Comparison of ENCODE assay signal across 37 mouse cellular contexts in genomic region chr3:138227082-138227481, GRCm38 (mm10). TPM values are rescaled to one million over a fixed set of nuclear protein-coding genes. Genes with fewer than 3 reads are reported as not detected.
"Had no signal": no experiment of that assay in that cellular context is flagged by ENCODE, and none has a peak within 500 bp of the region (broad histone marks: within the 10 kb centered on the region; RNA-seq: fewer than 3 reads in every experiment).

No protein-coding gene starts in this region.

- H3K9ac ChIP-seq: heart, embryonic 13.5 days; heart, embryonic 15.5 days; hindbrain, embryonic 13.5 days; hindbrain, embryonic 15.5 days; kidney, embryonic 15.5 days; limb, embryonic 12.5 days; liver, embryonic 13.5 days had no signal

- H3K4me2 ChIP-seq: heart, embryonic 11.5 days; heart, embryonic 13.5 days; heart, embryonic 15.5 days; hindbrain, embryonic 13.5 days; hindbrain, embryonic 15.5 days; kidney, embryonic 15.5 days; limb, embryonic 12.5 days; liver, embryonic 13.5 days had no signal

- H3K9me3 ChIP-seq: heart, embryonic 13.5 days; heart, embryonic 15.5 days; hindbrain, embryonic 13.5 days; hindbrain, embryonic 15.5 days; kidney, embryonic 15.5 days; limb, embryonic 10.5 days; limb, embryonic 12.5 days; liver, embryonic 13.5 days had no signal

- H3K4me3 ChIP-seq: heart, adult 2 months; heart, embryonic 13.5 days; heart, embryonic 15.5 days; hindbrain, embryonic 13.5 days; hindbrain, embryonic 15.5 days; kidney, embryonic 15.5 days; left cerebral cortex, adult 2 months; limb, embryonic 10.5 days; limb, embryonic 12.5 days; liver, embryonic 13.5 days had no signal

- ATAC-seq: hindbrain, postnatal 0 days; intestine, embryonic 16.5 days had no signal

- H3K36me3 ChIP-seq: heart, embryonic 13.5 days; heart, embryonic 15.5 days; hindbrain, embryonic 13.5 days; hindbrain, embryonic 15.5 days; kidney, embryonic 15.5 days; limb, embryonic 10.5 days; limb, embryonic 12.5 days; liver, embryonic 13.5 days had no signal

- DNase-seq: gastrocnemius, postnatal 14 days; gastrocnemius, postnatal 36 days; heart, adult 2 months; heart, postnatal 14 days; heart, postnatal 36 days; kidney, adult 11 months; kidney, adult 2 months; kidney, adult 9 months; kidney, postnatal 14 days; kidney, postnatal 36 days; layer of hippocampus, adult 9-11 months; layer of hippocampus, postnatal 36 days; liver, embryonic 13.5 days had no signal

- H3K4me1 ChIP-seq: heart, embryonic 15.5 days; hindbrain, embryonic 13.5 days; hindbrain, embryonic 15.5 days; limb, embryonic 12.5 days had no signal

- H3K27ac ChIP-seq: heart, adult 2 months; heart, embryonic 13.5 days; heart, embryonic 15.5 days; hindbrain, embryonic 13.5 days; hindbrain, embryonic 15.5 days; hindbrain, postnatal 0 days; kidney, embryonic 15.5 days; kidney, postnatal 0 days; left cerebral cortex, adult 2 months; limb, embryonic 10.5 days; limb, embryonic 12.5 days; liver, embryonic 13.5 days had no signal

- H3K27me3 ChIP-seq: heart, embryonic 13.5 days; heart, embryonic 15.5 days; hindbrain, embryonic 13.5 days; hindbrain, embryonic 15.5 days; kidney, embryonic 15.5 days; limb, embryonic 12.5 days; liver, embryonic 13.5 days had no signal

RNA-seq across cellular contexts. Expression of gene Adh7, which starts 9.5 kb away (rescaled TPM):
- total RNA-seq: hematopoietic stem cell, adult 5-6 weeks had no signal
- polyA plus RNA-seq: heart, embryonic 11.5 days; heart, postnatal 0 days; intestine, embryonic 14.5 days; large intestine, adult 2 months had no signal

RNA-seq across cellular contexts. Expression of gene 4930579F01Rik, which starts 33.5 kb away (rescaled TPM):
- total RNA-seq: gastrocnemius, adult 18-20 months; gastrocnemius, adult 8-10 months; gastrocnemius, postnatal 14 days; gastrocnemius, postnatal 36 days; heart, adult 2 months; heart, postnatal 14 days; heart, postnatal 36 days; hematopoietic stem cell, adult 5-6 weeks; hindbrain, postnatal 0 days; layer of hippocampus, adult 18-20 months; layer of hippocampus, adult 8-10 months; layer of hippocampus, postnatal 14 days; layer of hippocampus, postnatal 36 days; left cerebral cortex, adult 2 months; left cerebral cortex, postnatal 14 days; left cerebral cortex, postnatal 36 days had no signal
- polyA plus RNA-seq: heart, embryonic 11.5 days; heart, embryonic 13.5 days; heart, embryonic 15.5 days; heart, postnatal 0 days; hindbrain, embryonic 11.5 days; intestine, embryonic 14.5 days; kidney, adult 2 months; large intestine, adult 2 months; limb, embryonic 10.5 days; limb, embryonic 12.5 days; liver, embryonic 13.5 days had no signal

RNA-seq across cellular contexts. Expression of gene Adh1, which starts 33.7 kb away (rescaled TPM):
- total RNA-seq: hematopoietic stem cell, adult 5-6 weeks had no signal
